Mouse (Mus musculus) forebrain, embryonic 15.5 days (tissue): Measurements from ENCODE around the gene Ifitm6. TPM values are rescaled to one million over a fixed set of nuclear protein-coding genes. Genes with fewer than 3 reads are reported as not detected.
"Not testable (repeated sequence)": the region's sequence is repeated elsewhere in the genome, so short reads cannot be mapped to it uniquely, and the experiment has no call there.

Experiments used
- ATAC-seq: fragments of 200-750 bp; cut with Nextera tagmentation; replicated peaks from 2 replicates; pipeline ENCODE4 v1.8.0; 2017; ENCODE audit warnings: mild to moderate bottlenecking, moderate TSS enrichment, moderate library complexity
- H3K27ac ChIP-seq: fragments of 300-500 bp; sonication (generic); replicated peaks from 2 replicates; pipeline ENCODE4 v1.5.1; 2015; ENCODE audit warnings: mild to moderate bottlenecking, inconsistent platforms
- H3K27me3 ChIP-seq: fragments of 300-500 bp; sonication (generic); 2 replicates; pipeline ENCODE4 v1.6.1; 2015; ENCODE audit warnings: inconsistent platforms
- H3K36me3 ChIP-seq: fragments of 300-500 bp; sonication (generic); 2 replicates; pipeline ENCODE4 v1.6.1; 2015; ENCODE audit warnings: mild to moderate bottlenecking, inconsistent platforms
- H3K4me1 ChIP-seq: fragments of 300-500 bp; sonication (generic); 2 replicates; pipeline ENCODE4 v1.6.1; 2015; ENCODE audit warnings: inconsistent platforms
- H3K4me2 ChIP-seq: fragments of 300-500 bp; sonication (generic); replicated peaks from 2 replicates; pipeline ENCODE4 v1.6.1; 2015; ENCODE audit warnings: mild to moderate bottlenecking, inconsistent platforms
- H3K4me3 ChIP-seq: fragments of 300-500 bp; sonication (generic); 2 replicates; pipeline ENCODE4 v1.5.1; 2015; ENCODE audit warnings: mild to moderate bottlenecking, inconsistent platforms
- H3K9ac ChIP-seq: fragments of 300-500 bp; sonication (generic); replicated peaks from 2 replicates; pipeline ENCODE4 v1.6.1; 2015; ENCODE audit warnings: mild to moderate bottlenecking, inconsistent platforms
- H3K9me3 ChIP-seq: fragments of 300-500 bp; sonication (generic); 2 replicates; pipeline ENCODE4 v1.6.1; 2016; ENCODE audit warnings: inconsistent platforms
- WGBS: fragments of 180-500 bp; shearing (Covaris S2); methylation state at CpG from one replicate; pipeline ENCODE4 v1.1.7; 2015; ENCODE audit warnings: mixed read lengths; 5-methylcytosine and 5-hydroxymethylcytosine counted together
- polyA plus RNA-seq: library from polyadenylated mRNA; unstranded; fragments of >200 nt; fragmentation: Nextera tagmentation; extraction: Ambion mirVana; gene quantifications from 2 replicates; pipeline ENCODE4 v1.2.1, GENCODE M21; 2015

Gene Ifitm6
- polyA plus RNA-seq, 1 experiment from 2014 or later = not detected

GRCm38 (mm10) chr7:140973396-140974165, 44.1 kb downstream of the Ifitm6 start:
- 23% methylated on average over 14 of the region's 14 CpGs for WGBS
- H3K4me3 ChIP-seq = no peak overlapping the region

GRCm38 (mm10) chr7:140971479-140972171, 46.1 kb downstream of the Ifitm6 start:
- H3K4me1 ChIP-seq = no peaks in the 10 kb centered on the region
- no peak overlapping the region for H3K4me3 ChIP-seq
- no peaks in the 10 kb centered on the region for H3K27me3 ChIP-seq
- no peak overlapping the region for H3K9ac ChIP-seq
- H3K36me3 ChIP-seq = no peaks in the 10 kb centered on the region
- no peaks in the 10 kb centered on the region for H3K9me3 ChIP-seq
- no peak for ATAC-seq
- no peak overlapping the region for H3K27ac ChIP-seq
- no peak overlapping the region for H3K4me2 ChIP-seq
- 89% methylated on average over 8 of the region's 8 CpGs for WGBS

More at GRCm38 (mm10) chr7:140973396-140974165, 44.1 kb downstream of the Ifitm6 start:
- no peaks in the 10 kb centered on the region for H3K4me1 ChIP-seq
- no peak overlapping the region for H3K27ac ChIP-seq
- H3K9me3 ChIP-seq = no peaks in the 10 kb centered on the region
- no peak overlapping the region for H3K9ac ChIP-seq
- no peak for ATAC-seq
- H3K27me3 ChIP-seq = no peaks in the 10 kb centered on the region
- H3K36me3 ChIP-seq = no peaks in the 10 kb centered on the region
- no peak overlapping the region for H3K4me2 ChIP-seq

GRCm38 (mm10) chr7:140970931-140971330, 46.8 kb downstream of the Ifitm6 start:
- ATAC-seq = no peak
- no peak overlapping the region for H3K27ac ChIP-seq
- no peaks in the 10 kb centered on the region for H3K27me3 ChIP-seq
- no peak overlapping the region for H3K9ac ChIP-seq
- no peaks in the 10 kb centered on the region for H3K4me1 ChIP-seq
- H3K9me3 ChIP-seq = no peaks in the 10 kb centered on the region
- no peak overlapping the region for H3K4me2 ChIP-seq
- no peaks in the 10 kb centered on the region for H3K36me3 ChIP-seq
- no peak overlapping the region for H3K4me3 ChIP-seq
- WGBS = 52% methylated on average over 7 of the region's 7 CpGs

GRCm38 (mm10) chr7:140968710-140969109, 49.0 kb downstream of the Ifitm6 start:
- H3K4me1 ChIP-seq, ATAC-seq, H3K4me2 ChIP-seq, H3K4me3 ChIP-seq, H3K36me3 ChIP-seq, H3K9ac ChIP-seq, H3K27ac ChIP-seq, H3K27me3 ChIP-seq, H3K9me3 ChIP-seq: not testable (repeated sequence)
- 24% methylated on average over 3 of the region's 3 CpGs for WGBS

GRCm38 (mm10) chr7:140967862-140968591, 49.7 kb downstream of the Ifitm6 start:
- ATAC-seq = no peak
- Histone ChIP-seq H3K4me1 (no peaks in the 10 kb centered on the region), H3K9me3 (no peaks in the 10 kb centered on the region), H3K4me3 (no peak overlapping the region), H3K4me2 (no peak overlapping the region), H3K36me3 (no peaks in the 10 kb centered on the region), H3K9ac (no peak overlapping the region), H3K27me3 (no peaks in the 10 kb centered on the region), H3K27ac (no peak overlapping the region)
- whole genome bisulfite sequencing = 6% methylated on average over 14 of the region's 14 CpGs

- no peaks in the 10 kb centered on the region for H3K27me3 ChIP-seq
- no peak within 1 kb of the TSS for H3K4me3 ChIP-seq
- WGBS = 88% methylated on average over 4 of the region's 4 CpGs
- H3K27ac ChIP-seq = no peak within 1 kb of the TSS
- H3K4me2 ChIP-seq = no peak within 1 kb of the TSS
- H3K4me1 ChIP-seq = no peaks in the 10 kb centered on the region
- ATAC-seq = no peak
- H3K36me3 ChIP-seq = no peaks in the 10 kb centered on the region
- no peak within 1 kb of the TSS for H3K9ac ChIP-seq
- H3K9me3 ChIP-seq = no peaks in the 10 kb centered on the region
Observed at GRCm38 (mm10) chr7:140966921-140967320, 50.8 kb downstream of the Ifitm6 start, which contains the start of gene Ifitm1. Gene Ifitm1 (plus strand): TSS chr7:140967221.

Other genes starting within 250 kb of the Ifitm6 start
- 0.13 and 0.55 TPM in 2 replicates for gene Syce1, start 230.1 kb downstream of the Ifitm6 start, polyA plus RNA-seq
- gene Zfp941, start 195.7 kb downstream of the Ifitm6 start, polyA plus RNA-seq = 11.1 and 12.7 TPM in 2 replicates
- gene Urah, start 182.9 kb downstream of the Ifitm6 start, polyA plus RNA-seq = not detected in 2 replicates
- not detected in 2 replicates for gene Scgb1c1, start 172.4 kb downstream of the Ifitm6 start, polyA plus RNA-seq
- gene Odf3, start 170.1 kb downstream of the Ifitm6 start, polyA plus RNA-seq = 0.10 TPM in 1 of 2 replicates, not detected in the other
- gene Gm45785, start 161.6 kb downstream of the Ifitm6 start, polyA plus RNA-seq = not detected in 2 replicates
- gene Ric8a, start 161.0 kb downstream of the Ifitm6 start, polyA plus RNA-seq = 91.2 and 96.9 TPM in 2 replicates
- 44.3 and 46.9 TPM in 2 replicates for gene Bet1l, start 160.3 kb downstream of the Ifitm6 start, polyA plus RNA-seq
- gene Psmd13, start 136.0 kb downstream of the Ifitm6 start, polyA plus RNA-seq = 283 and 287 TPM in 2 replicates
- gene Sirt3, start 135.6 kb downstream of the Ifitm6 start, polyA plus RNA-seq = 33.6 and 36.5 TPM in 2 replicates
- gene Cox8b, start 117.5 kb downstream of the Ifitm6 start, polyA plus RNA-seq = not detected in 2 replicates
- 0.24 and 0.28 TPM in 2 replicates for gene Nlrp6, start 97.0 kb downstream of the Ifitm6 start, polyA plus RNA-seq
- gene Pgghg, start 76.5 kb downstream of the Ifitm6 start, polyA plus RNA-seq = 8.5 and 8.7 TPM in 2 replicates
- gene Ifitm5, start 67.6 kb downstream of the Ifitm6 start, polyA plus RNA-seq = 0.51 and 0.70 TPM in 2 replicates
- gene Gm45717, start 62.0 kb downstream of the Ifitm6 start, polyA plus RNA-seq = not detected in 2 replicates
- 126 and 142 TPM in 2 replicates for gene Ifitm2, start 61.9 kb downstream of the Ifitm6 start, polyA plus RNA-seq
- 6.5 and 7.6 TPM in 2 replicates for gene Ifitm1, start 50.7 kb downstream of the Ifitm6 start, polyA plus RNA-seq
- gene Ifitm3, start 7.2 kb downstream of the Ifitm6 start, polyA plus RNA-seq = 21.7 and 24.9 TPM in 2 replicates
- gene Gm17387, start 11.2 kb upstream of the Ifitm6 start, polyA plus RNA-seq = not detected in 2 replicates
- 47.3 and 50.0 TPM in 2 replicates for gene B4galnt4, start 43.2 kb upstream of the Ifitm6 start, polyA plus RNA-seq
- not detected in 2 replicates for gene Pkp3, start 60.3 kb upstream of the Ifitm6 start, polyA plus RNA-seq
- gene Sigirr, start 82.6 kb upstream of the Ifitm6 start, polyA plus RNA-seq = 1.8 and 2.0 TPM in 2 replicates
- 0.09 TPM in 1 of 2 replicates, not detected in the other for gene Ano9, start 99.9 kb upstream of the Ifitm6 start, polyA plus RNA-seq
- 74.5 TPM in 2 replicates for gene Ptdss2, start 104.5 kb upstream of the Ifitm6 start, polyA plus RNA-seq
- gene Rnh1, start 154.9 kb upstream of the Ifitm6 start, polyA plus RNA-seq = 42.3 and 44.0 TPM in 2 replicates
- gene Hras, start 176.1 kb upstream of the Ifitm6 start, polyA plus RNA-seq = 126 and 127 TPM in 2 replicates
- gene Lrrc56, start 176.2 kb upstream of the Ifitm6 start, polyA plus RNA-seq = 10.3 and 12.7 TPM in 2 replicates
- 0.75 and 1.4 TPM in 2 replicates for gene Lmntd2, start 196.2 kb upstream of the Ifitm6 start, polyA plus RNA-seq
- 24.6 and 26.9 TPM in 2 replicates for gene Rassf7, start 197.9 kb upstream of the Ifitm6 start, polyA plus RNA-seq
- 80.2 and 81.8 TPM in 2 replicates for gene Phrf1, start 210.9 kb upstream of the Ifitm6 start, polyA plus RNA-seq
- 1.1 and 2.3 TPM in 2 replicates for gene Irf7, start 248.6 kb upstream of the Ifitm6 start, polyA plus RNA-seq